Mouse (Mus musculus): ENCODE results near the gene Nr1d1. TPM values are rescaled to one million over a fixed set of nuclear protein-coding genes. Genes with fewer than 3 reads are reported as not detected.

The Nr1d1 gene
- polyA plus RNA-seq, 1 experiment, result not detected

DNA sequence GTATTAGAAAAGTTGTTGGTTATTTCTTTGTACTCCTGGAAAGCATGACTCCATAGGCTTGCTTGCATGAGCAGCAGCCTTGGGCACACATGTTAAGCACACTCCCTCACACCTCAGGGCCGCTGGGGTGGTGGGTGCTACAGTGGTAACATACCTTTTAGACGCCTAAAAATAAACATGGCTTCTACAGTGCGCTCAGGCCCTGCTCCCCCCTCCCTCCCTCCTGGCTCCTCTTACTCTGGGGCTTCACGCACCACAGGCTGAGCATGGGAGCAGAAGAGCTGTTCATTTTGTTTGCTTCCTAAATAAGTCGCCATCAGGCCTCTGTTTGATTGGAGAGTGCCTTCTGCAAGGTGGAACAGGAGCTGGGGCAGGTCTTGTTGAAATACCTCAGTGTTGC is 22.2 kb upstream of the Nr1d1 start:
- no peak for TF ChIP-seq POLR2A (IDR thresholded peaks at IDR 0.05; ENCODE audit: insufficient read depth, low read depth, low read length)
- no peak for TF ChIP-seq CTCF (IDR thresholded peaks at IDR 0.05; ENCODE audit: insufficient read depth, low read depth, low read length)
- peak overlapping the region; percentile 58 for H3K4me3 ChIP-seq (ENCODE audit: insufficient read depth, low read depth, low read length)
- peak overlapping the region; percentile 32; the same call in 1 of the 2 replicates for H3K27ac ChIP-seq (ENCODE audit: insufficient read depth, low read depth, low read length)
- WGBS, result 0% methylated on average over 5 of the region's 5 CpGs
- H3K4me1 ChIP-seq (ENCODE audit: control insufficient read depth, insufficient read depth, low read length), result peaks cover 8% of the 10 kb centered on the region

DNA sequence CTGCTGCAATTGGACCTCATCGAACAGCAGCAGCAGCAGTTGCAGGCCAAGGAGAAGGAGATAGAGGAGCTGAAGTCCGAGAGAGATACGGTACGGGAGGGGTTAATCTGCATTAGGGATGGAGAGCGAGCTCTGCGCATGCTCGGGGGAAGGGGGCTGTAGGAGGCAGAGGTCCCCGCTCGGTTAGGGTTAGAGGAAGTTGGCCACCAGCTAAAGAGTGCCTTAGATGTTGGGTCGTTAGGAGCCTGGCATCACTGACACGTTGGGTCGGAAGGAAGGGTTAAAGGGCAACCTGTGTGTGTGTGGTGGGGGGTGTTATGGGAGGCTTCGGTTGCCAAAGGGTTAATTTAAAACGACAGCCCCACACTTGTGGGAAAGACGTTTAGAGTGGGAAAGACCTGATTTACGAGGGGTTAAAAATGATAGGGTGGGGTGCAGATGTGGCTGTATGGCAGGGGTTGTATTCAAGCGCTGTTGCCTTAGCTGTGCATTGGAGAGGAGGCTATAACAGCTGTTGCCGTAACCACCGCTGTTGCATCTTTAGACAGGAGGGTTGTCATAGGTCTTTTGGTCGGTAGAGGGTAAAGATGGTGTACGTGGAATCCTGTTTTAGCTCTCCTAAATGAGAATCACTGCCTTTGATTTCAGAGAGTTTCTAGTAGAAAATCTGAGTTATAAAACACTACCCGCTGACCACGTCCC is 21.5 kb upstream of the Nr1d1 start:
- H3K4me1 ChIP-seq (ENCODE audit: control insufficient read depth, insufficient read depth, low read length), result peaks cover 8% of the 10 kb centered on the region
- WGBS, result under 1% methylated on average over 23 of the region's 23 CpGs
- no peak for TF ChIP-seq CTCF (IDR thresholded peaks at IDR 0.05; ENCODE audit: insufficient read depth, low read depth, low read length)
- TF ChIP-seq POLR2A (IDR thresholded peaks at IDR 0.05; ENCODE audit: insufficient read depth, low read depth, low read length), result 0 out of 2 replicates have a peak, but pooled peaks have one; percentile 11
- peak overlapping the region; percentile 81 for H3K27ac ChIP-seq (ENCODE audit: insufficient read depth, low read depth, low read length)
- H3K4me3 ChIP-seq (ENCODE audit: insufficient read depth, low read depth, low read length), result peak overlapping the region; percentile 62

DNA sequence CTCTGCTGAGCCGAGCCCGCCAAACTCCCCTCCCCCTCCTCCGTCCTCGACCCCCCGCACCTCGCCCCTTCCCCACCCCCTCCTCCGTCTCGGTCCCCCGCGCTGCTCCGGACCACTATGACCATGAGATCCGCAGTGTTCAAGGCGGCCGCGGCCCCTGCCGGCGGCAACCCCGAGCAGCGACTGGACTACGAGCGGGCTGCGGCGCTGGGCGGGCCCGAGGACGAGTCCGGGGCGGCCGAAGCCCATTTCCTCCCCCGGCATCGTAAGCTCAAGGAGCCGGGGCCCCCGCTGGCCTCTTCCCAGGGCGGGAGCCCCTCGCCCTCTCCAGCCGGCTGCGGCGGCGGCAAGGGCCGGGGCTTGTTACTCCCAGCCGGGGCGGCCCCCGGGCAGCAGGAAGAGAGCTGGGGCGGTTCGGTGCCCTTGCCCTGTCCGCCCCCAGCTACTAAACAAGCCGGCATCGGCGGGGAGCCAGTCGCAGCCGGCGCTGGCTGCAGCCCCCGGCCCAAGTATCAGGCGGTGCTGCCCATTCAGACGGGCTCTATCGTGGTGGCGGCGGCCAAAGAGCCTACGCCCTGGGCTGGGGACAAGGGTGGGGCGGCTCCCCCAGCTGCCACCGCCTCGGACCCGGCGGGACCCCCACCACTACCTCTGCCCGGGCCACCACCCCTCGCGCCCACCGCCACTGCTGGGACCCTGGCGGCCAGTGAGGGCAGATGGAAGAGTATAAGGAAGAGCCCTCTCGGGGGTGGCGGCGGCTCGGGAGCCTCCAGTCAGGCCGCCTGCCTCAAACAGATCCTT is 20.8 kb upstream of the Nr1d1 start:
- peak overlapping the region; percentile 62 for H3K4me3 ChIP-seq (ENCODE audit: insufficient read depth, low read depth, low read length)
- H3K27ac ChIP-seq (ENCODE audit: insufficient read depth, low read depth, low read length), result peak overlapping the region; percentile 81
- H3K4me1 ChIP-seq (ENCODE audit: control insufficient read depth, insufficient read depth, low read length), result peaks cover 8% of the 10 kb centered on the region
- under 1% methylated on average over 72 of the region's 74 CpGs for WGBS
- 0 out of 2 replicates have a peak, but pooled peaks have one; percentile 4 for TF ChIP-seq POLR2A (IDR thresholded peaks at IDR 0.05; ENCODE audit: insufficient read depth, low read depth, low read length)
- 0 out of 2 replicates have a peak, but pooled peaks have one; percentile 13 for TF ChIP-seq CTCF (IDR thresholded peaks at IDR 0.05; ENCODE audit: insufficient read depth, low read depth, low read length)

DNA sequence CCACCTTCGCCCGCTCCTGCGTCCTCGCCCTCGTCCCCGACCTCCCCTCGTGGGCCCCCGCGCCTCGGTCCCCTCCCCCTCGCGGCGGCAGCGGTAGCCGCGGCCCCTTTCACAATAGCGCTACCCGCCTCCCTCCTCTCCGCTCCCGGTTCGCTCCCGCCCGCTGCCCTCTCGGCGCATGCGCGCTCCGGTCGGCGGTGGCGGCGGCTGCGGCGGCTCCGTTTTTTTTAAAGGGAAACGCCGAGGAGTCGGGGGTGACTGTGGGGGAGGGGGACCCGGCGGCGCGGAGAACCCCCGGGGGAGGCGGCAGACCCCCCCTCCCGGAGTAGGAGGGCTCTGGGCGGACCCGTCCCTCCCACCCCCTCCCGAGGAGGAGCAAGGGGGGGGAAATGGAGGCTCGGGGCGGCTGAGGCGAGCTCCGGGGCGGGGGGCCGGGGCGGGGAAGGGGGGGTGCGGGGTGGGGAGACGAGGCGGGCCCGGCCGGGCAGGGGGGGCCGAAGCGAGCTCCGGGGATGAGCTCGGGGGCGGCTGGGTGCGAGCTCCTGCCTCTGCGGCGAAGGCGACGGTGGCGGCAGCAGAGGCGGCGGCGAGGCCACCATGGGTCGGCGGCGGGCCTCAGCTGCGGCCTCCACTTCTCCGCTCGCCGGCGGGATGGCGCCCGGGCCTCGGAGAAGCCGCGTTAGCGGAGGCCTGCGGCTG is 20.0 kb upstream of the Nr1d1 start, which contains the start of gene Msl1:
Msl1 (plus strand) TSS at position 502 of the 699 bp plus-strand sequence.
- H3K4me3 ChIP-seq (ENCODE audit: insufficient read depth, low read depth, low read length), result peak within 1 kb of the TSS; percentile 62
- under 1% methylated on average over 74 of the region's 89 CpGs for WGBS
- H3K27ac ChIP-seq (ENCODE audit: insufficient read depth, low read depth, low read length), result peak within 1 kb of the TSS; percentile 98
- H3K4me1 ChIP-seq (ENCODE audit: control insufficient read depth, insufficient read depth, low read length), result peaks cover 8% of the 10 kb centered on the region
- TF ChIP-seq POLR2A (IDR thresholded peaks at IDR 0.05; ENCODE audit: insufficient read depth, low read depth, low read length) (peak; percentile 85), CTCF (IDR thresholded peaks at IDR 0.05; ENCODE audit: insufficient read depth, low read depth, low read length) (no peak)

DNA sequence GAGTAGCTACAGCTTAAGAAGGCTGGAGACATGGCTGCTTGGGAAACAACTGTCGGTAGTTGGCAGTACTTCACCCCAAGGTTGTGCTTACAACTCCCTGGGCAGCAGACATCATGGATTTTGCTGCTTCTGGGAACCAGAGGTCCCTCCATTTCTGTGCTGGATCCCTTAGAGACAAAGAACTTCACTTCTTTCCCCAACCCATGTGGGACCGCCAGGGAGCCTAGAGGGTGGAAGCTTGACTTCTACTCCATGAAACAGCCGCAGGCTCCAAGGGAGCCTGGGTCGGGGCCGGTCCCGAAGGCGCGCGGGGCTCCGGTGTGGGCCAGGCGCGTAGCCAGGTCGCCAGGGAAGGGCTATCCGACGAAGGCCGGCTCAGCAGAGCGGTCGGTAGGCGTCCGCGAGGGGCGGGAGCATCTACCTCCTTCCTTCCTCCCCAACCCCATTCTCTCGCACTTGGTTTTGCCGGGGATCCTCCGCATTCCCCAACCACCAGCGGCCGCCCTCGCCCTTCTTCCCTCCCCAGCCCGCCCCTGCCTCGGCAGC is 19.4 kb upstream of the Nr1d1 start:
- peak overlapping the region; percentile 98 for H3K27ac ChIP-seq (ENCODE audit: insufficient read depth, low read depth, low read length)
- H3K4me3 ChIP-seq (ENCODE audit: insufficient read depth, low read depth, low read length), result peak overlapping the region; percentile 62
- TF ChIP-seq CTCF (IDR thresholded peaks at IDR 0.05; ENCODE audit: insufficient read depth, low read depth, low read length) (no peak), POLR2A (IDR thresholded peaks at IDR 0.05; ENCODE audit: insufficient read depth, low read depth, low read length) (no peak)
- WGBS, result under 1% methylated on average over 30 of the region's 30 CpGs
- H3K4me1 ChIP-seq (ENCODE audit: control insufficient read depth, insufficient read depth, low read length), result peaks cover 8% of the 10 kb centered on the region

DNA sequence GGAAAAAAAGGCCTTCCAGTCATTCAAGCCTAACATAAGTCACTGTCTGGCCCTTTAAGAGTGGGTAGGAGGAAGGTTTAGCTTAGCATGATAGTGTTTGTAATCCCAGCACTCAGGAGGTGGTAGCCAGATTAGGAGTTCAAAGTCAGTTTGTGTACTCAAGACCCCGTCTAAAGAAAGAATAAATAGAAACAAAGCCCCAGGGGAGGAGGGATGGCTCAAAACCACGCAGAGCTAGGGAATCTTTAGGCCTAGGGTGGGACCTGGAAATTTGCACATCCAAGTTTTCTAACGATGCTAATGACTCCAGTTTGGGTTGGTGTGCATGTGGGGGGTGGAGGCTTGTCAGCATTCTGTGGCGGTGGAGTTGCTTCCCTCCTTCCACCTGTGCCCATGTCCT is 16.9 kb upstream of the Nr1d1 start:
- no peak for TF ChIP-seq CTCF (IDR thresholded peaks at IDR 0.05; ENCODE audit: insufficient read depth, low read depth, low read length)
- no peak for TF ChIP-seq POLR2A (IDR thresholded peaks at IDR 0.05; ENCODE audit: insufficient read depth, low read depth, low read length)
- peaks cover 5% of the 10 kb centered on the region; the same call in 1 of the 2 replicates for H3K4me1 ChIP-seq (ENCODE audit: control insufficient read depth, insufficient read depth, low read length)
- 5% methylated on average over 4 of the region's 4 CpGs for WGBS
- no peak overlapping the region for H3K27ac ChIP-seq (ENCODE audit: insufficient read depth, low read depth, low read length)
- no peak overlapping the region for H3K4me3 ChIP-seq (ENCODE audit: insufficient read depth, low read depth, low read length)

DNA sequence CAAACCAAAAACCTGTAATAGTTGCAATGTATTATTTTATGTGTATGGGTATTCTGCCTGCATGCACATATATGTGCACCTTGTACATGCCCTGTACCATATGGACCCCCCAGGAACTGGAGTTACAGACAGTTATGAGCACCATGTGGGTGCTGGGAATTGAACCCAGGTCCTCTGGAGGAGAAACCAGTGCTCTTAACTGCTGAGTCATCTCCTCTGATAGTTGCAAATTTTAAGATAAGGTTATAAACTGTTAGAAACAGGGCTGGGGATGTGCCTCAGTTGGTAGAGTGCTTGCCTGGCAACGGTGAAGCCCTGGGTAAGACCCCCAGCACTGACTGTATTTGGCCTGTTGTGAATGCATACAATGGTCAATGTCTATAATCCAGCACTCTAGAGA is 16.3 kb upstream of the Nr1d1 start:
- H3K4me3 ChIP-seq (ENCODE audit: insufficient read depth, low read depth, low read length), result no peak overlapping the region
- WGBS, result 79% methylated on average over 1 of the region's 1 CpGs
- H3K27ac ChIP-seq (ENCODE audit: insufficient read depth, low read depth, low read length), result no peak overlapping the region
- peaks cover 8% of the 10 kb centered on the region for H3K4me1 ChIP-seq (ENCODE audit: control insufficient read depth, insufficient read depth, low read length)
- TF ChIP-seq POLR2A (IDR thresholded peaks at IDR 0.05; ENCODE audit: insufficient read depth, low read depth, low read length) (no peak), CTCF (IDR thresholded peaks at IDR 0.05; ENCODE audit: insufficient read depth, low read depth, low read length) (no peak)

DNA sequence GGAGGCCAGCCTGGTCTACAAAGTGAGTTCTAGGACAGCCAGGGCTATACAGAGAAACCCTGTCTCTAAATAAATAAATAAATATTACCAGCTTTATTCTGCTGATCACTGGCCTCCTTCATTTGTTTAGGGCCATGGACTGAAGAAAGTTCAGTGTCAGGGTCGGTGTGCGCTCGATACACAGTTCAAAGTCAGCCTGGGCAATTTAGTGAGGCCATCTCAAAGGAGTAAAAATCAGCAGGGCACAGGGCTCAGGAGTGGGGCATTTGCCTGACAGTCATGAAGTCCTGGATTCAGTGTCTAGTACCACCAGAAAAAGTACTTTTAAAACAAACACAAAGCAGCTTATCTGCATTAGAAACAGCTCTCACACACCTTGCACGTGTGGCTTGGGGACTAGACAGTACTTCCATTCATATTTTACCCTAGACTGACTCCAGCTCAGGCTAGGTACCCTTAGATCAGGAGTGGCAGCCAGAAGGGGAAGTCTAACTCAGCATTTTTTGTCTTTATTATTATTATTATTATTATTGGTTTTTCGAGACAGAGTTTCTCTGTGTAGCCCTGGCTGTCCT is 15.6 kb upstream of the Nr1d1 start:
- Histone ChIP-seq H3K27ac (ENCODE audit: insufficient read depth, low read depth, low read length) (no peak overlapping the region), H3K4me3 (ENCODE audit: insufficient read depth, low read depth, low read length) (no peak overlapping the region), H3K4me1 (ENCODE audit: control insufficient read depth, insufficient read depth, low read length) (peaks cover 14% of the 10 kb centered on the region)
- 81% methylated on average over 5 of the region's 5 CpGs for WGBS
- TF ChIP-seq CTCF (IDR thresholded peaks at IDR 0.05; ENCODE audit: insufficient read depth, low read depth, low read length) (no peak), POLR2A (IDR thresholded peaks at IDR 0.05; ENCODE audit: insufficient read depth, low read depth, low read length) (no peak)
